Mouse (Mus musculus) kidney, embryonic 15.5 days (tissue): Measurements from ENCODE around the gene Polg2. TPM values are rescaled to one million over a fixed set of nuclear protein-coding genes. Genes with fewer than 3 reads are reported as not detected.
A peak's percentile ranks its signal among the peaks of the same experiment; 100 is the strongest.

Experiments
- ATAC-seq: fragments of 200-750 bp; cut with Nextera tagmentation; replicated peaks from 2 replicates; pipeline ENCODE4 v1.8.0; 2017; ENCODE audit warnings: moderate TSS enrichment; ENCODE audit not compliant: low FRiP score
- H3K27ac ChIP-seq: fragments of 300-500 bp; sonication (generic); 2 replicates; pipeline ENCODE4 v1.5.1; 2015; ENCODE audit warnings: mild to moderate bottlenecking, inconsistent platforms
- H3K27me3 ChIP-seq: fragments of 300-500 bp; sonication (generic); 2 replicates; pipeline ENCODE4 v1.6.1; 2015; ENCODE audit warnings: inconsistent platforms
- H3K36me3 ChIP-seq: fragments of 300-500 bp; sonication (generic); 2 replicates; pipeline ENCODE4 v1.6.1; 2015; ENCODE audit warnings: inconsistent platforms
- H3K4me1 ChIP-seq: fragments of 300-500 bp; sonication (generic); 2 replicates; pipeline ENCODE4 v1.6.1; 2015; ENCODE audit warnings: inconsistent platforms
- H3K4me2 ChIP-seq: fragments of 300-500 bp; sonication (generic); 2 replicates; pipeline ENCODE4 v1.6.1; 2015; ENCODE audit warnings: moderate library complexity, mild to moderate bottlenecking, inconsistent platforms
- H3K4me3 ChIP-seq: fragments of 300-500 bp; sonication (generic); replicated peaks from 2 replicates; pipeline ENCODE4 v1.5.1; 2015; ENCODE audit warnings: mild to moderate bottlenecking, inconsistent platforms
- H3K9ac ChIP-seq: fragments of 300-500 bp; sonication (generic); 2 replicates; pipeline ENCODE4 v1.6.1; 2015; ENCODE audit warnings: mild to moderate bottlenecking, inconsistent platforms
- H3K9me3 ChIP-seq: fragments of 300-500 bp; sonication (generic); replicated peaks from 2 replicates; pipeline ENCODE4 v1.6.1; 2016; ENCODE audit warnings: inconsistent platforms
- WGBS: fragments of 180-500 bp; shearing (Covaris S2); methylation state at CpG from one replicate; pipeline ENCODE4 v1.1.7; 2015; ENCODE audit warnings: mixed read lengths; 5-methylcytosine and 5-hydroxymethylcytosine counted together
- polyA plus RNA-seq: library from polyadenylated mRNA; unstranded; fragments of >200 nt; fragmentation: Nextera tagmentation; extraction: Ambion mirVana; gene quantifications from 2 replicates; pipeline ENCODE4 v1.2.1, GENCODE M21; 2015

Polg2 gene
- polyA plus RNA-seq = 10.2 and 12.1 TPM in 2 replicates

DNA sequence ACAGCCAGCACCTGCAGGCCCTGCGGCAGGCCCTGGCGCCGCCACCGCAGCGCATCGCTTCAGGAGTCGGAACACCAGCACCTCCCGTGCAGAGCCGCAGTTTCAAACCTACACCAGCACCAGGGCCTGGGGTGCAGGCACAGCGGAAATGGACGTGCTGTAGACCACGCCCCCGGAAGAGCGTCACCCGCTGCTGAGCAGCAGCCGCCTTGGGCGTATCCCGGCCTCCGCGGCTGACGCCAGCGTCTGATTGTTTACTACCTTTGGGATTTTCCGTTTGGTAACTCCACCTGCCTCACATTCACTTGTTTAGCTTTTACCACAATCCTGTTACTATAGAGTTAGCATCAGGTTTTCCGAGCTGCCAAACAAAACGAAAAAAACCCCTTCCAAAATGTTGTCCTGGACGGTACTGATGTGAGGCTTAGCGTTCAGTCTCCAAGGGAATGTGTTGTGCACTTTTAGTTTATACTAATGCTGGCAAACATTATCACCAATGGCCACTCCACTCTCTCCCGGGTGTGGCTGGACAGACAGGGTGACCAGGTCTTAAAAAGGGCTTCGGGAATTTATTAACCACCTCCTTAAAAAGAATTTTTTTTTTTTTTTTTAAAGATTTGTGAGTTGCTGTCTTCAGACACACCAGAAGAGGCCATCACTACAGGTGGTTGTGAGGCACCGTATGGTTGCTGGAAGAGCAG, at the start of gene Polg2:
Gene Polg2 (minus strand): TSS at position 150 of the 701 bp plus-strand sequence.
- H3K9ac ChIP-seq = peak within 1 kb of the TSS; percentile 92
- H3K9me3 ChIP-seq = no peaks in the 10 kb centered on the region
- H3K27ac ChIP-seq = peak within 1 kb of the TSS; percentile 99
- H3K4me3 ChIP-seq = peak within 1 kb of the TSS; percentile 89
- no peaks in the 10 kb centered on the region for H3K27me3 ChIP-seq
- H3K4me1 ChIP-seq = peaks cover 26% of the 10 kb centered on the region
- peaks cover 73% of the 10 kb centered on the region for H3K36me3 ChIP-seq
- ATAC-seq = peak; percentile 99
- peak within 1 kb of the TSS; percentile 82 for H3K4me2 ChIP-seq
- 2% methylated on average over 30 of the region's 30 CpGs for WGBS

DNA sequence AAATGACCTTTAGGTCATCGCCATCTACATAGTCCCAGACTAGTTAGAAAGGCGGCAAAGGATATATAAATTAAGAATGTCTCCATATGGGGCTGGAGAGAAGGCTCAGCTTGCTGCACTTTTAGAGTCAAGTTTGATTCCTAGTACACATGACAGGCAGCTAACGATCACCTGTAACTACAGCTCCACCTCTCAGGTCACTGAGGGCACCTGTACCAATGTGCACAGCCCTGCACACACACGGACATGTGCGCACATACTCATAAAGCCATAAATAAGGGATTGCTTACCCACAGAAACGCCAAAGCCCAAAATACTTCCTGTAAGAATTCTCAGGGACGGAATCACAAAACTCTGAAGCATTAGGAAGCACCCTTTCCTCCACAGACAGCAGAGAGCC, 48.7 kb upstream of the Polg2 start:
- ATAC-seq = no peak
- no peaks in the 10 kb centered on the region for H3K9me3 ChIP-seq
- no peak overlapping the region for H3K4me2 ChIP-seq
- no peak overlapping the region for H3K4me3 ChIP-seq
- peaks cover 80% of the 10 kb centered on the region for H3K36me3 ChIP-seq
- H3K27me3 ChIP-seq = no peaks in the 10 kb centered on the region
- no peak overlapping the region for H3K9ac ChIP-seq
- 91% methylated on average over 7 of the region's 7 CpGs for WGBS
- H3K4me1 ChIP-seq = no peaks in the 10 kb centered on the region
- H3K27ac ChIP-seq = no peak overlapping the region

DNA sequence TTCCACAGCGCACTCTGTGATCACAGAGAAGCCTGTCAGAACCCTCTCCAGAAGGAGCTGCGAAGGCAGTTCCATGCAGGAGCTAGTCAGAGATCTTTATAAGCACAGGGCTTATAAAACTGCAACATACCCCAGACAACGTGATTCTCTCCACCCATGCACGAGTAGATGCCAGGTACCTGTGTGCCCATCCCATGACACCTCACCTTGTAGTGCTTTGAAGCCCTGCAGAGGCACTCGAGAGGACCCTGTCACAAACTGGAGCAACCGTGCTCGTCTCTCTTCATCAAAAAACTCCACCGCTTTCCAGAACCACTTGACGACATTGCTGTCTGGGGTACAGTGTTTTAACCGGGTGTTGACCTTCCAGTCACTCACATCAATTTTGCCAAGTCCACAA, 45.1 kb upstream of the Polg2 start:
- Histone ChIP-seq H3K4me3 (no peak overlapping the region), H3K27ac (no peak overlapping the region), H3K4me1 (0 out of 2 replicates have a peak, but pooled peaks cover 3% of the 10 kb centered on the region), H3K36me3 (peaks cover 85% of the 10 kb centered on the region), H3K9ac (no peak overlapping the region), H3K27me3 (no peaks in the 10 kb centered on the region), H3K4me2 (no peak overlapping the region), H3K9me3 (no peaks in the 10 kb centered on the region)
- WGBS = 93% methylated on average over 10 of the region's 10 CpGs
- no peak for ATAC-seq

DNA sequence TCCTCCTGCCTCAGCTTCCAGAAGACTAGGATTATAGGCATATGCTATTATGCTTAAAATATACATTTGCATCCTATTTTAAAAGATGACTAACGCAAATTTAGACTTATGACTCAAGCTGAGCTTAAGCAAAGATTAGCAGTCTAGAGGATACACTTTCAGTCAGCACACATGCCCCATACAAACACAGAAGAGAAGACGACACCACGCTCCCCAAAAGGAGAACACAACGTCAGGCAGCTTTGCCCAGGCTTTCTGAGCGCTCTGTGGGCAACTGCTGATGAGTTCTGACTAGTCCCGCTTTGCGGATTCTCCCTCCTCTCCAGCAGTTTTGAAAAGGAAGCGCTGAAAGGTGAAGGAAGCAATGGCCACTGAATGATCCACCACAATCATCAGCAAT, 44.4 kb upstream of the Polg2 start:
- H3K4me2 ChIP-seq = no peak overlapping the region
- H3K9ac ChIP-seq = no peak overlapping the region
- no peaks in the 10 kb centered on the region for H3K9me3 ChIP-seq
- no peaks in the 10 kb centered on the region for H3K27me3 ChIP-seq
- no peak for ATAC-seq
- WGBS = 93% methylated on average over 8 of the region's 8 CpGs
- H3K27ac ChIP-seq = no peak overlapping the region
- H3K4me1 ChIP-seq = 0 out of 2 replicates have a peak, but pooled peaks cover 3% of the 10 kb centered on the region
- H3K36me3 ChIP-seq = peaks cover 87% of the 10 kb centered on the region
- H3K4me3 ChIP-seq = no peak overlapping the region

DNA sequence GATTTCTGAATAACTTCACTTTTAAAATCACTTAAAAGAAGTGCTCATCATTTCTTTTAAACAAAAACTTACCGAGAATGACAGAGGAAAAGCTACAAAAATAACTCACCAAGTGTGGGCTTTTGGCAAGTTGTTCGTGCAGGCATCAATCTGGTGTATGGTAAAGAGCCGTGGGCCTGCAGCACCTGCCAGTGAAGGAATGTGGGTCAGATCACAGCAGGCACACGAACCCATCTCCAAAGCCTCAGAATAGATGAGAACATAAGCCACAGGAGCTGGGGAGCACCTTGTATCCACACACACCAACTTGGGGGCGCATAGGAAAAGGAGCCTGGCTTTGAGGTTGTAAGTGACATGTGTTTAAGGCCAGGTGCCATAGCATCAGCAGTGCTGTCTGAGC, 43.6 kb upstream of the Polg2 start:
- Histone ChIP-seq H3K36me3 (peaks cover 86% of the 10 kb centered on the region), H3K4me2 (no peak overlapping the region), H3K9ac (no peak overlapping the region), H3K4me1 (0 out of 2 replicates have a peak, but pooled peaks cover 6% of the 10 kb centered on the region), H3K27ac (no peak overlapping the region), H3K9me3 (no peaks in the 10 kb centered on the region), H3K27me3 (no peaks in the 10 kb centered on the region), H3K4me3 (no peak overlapping the region)
- WGBS = 89% methylated on average over 5 of the region's 5 CpGs
- no peak for ATAC-seq

DNA sequence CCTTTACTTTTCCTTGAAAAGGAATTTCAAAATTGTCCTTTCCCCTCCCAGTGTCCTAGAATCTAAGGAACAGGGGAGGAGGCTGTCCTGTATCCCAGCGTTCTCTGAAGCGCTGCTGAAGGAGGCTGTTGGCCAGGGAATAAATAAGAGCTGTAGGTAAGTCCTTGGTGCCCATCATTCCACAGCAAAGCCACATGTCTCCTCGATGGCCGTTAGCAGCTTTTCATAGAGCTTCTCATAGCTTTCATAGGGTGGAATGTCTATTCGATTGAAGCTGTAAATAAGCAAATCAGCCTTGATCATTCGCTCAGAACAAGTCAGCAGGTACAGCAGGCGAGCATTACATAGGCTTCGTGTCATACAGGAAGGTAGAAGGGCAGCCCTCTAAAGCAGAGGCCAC, 43.2 kb upstream of the Polg2 start:
- 93% methylated on average over 8 of the region's 8 CpGs for WGBS
- Histone ChIP-seq H3K9ac (no peak overlapping the region), H3K4me3 (no peak overlapping the region), H3K4me2 (no peak overlapping the region), H3K27ac (no peak overlapping the region), H3K4me1 (0 out of 2 replicates have a peak, but pooled peaks cover 6% of the 10 kb centered on the region), H3K27me3 (no peaks in the 10 kb centered on the region), H3K9me3 (no peaks in the 10 kb centered on the region), H3K36me3 (peaks cover 86% of the 10 kb centered on the region)
- ATAC-seq = no peak

DNA sequence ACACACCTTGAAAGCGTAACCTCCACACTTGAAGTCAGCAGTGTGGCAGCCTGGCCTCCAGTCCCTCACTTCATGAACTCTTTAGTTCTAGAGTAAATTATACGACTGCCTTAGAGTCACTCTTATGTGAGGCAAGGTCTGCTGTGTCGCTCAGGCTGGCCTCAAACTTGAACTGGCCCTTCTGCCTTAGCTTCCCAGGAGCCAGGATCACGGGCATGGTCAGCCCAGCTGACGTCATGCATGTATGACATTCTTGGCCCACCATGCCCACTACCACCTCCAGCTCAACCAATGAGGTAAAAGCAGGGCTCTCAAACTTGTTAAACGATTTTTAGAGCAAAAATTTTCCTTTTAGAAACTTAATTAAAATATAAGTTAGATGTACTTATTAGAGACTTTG, 42.1 kb upstream of the Polg2 start:
- 78% methylated on average over 6 of the region's 6 CpGs for WGBS
- Histone ChIP-seq H3K36me3 (peaks cover 87% of the 10 kb centered on the region), H3K27me3 (no peaks in the 10 kb centered on the region), H3K4me1 (0 out of 2 replicates have a peak, but pooled peaks cover 6% of the 10 kb centered on the region), H3K4me3 (no peak overlapping the region), H3K9ac (no peak overlapping the region), H3K9me3 (no peaks in the 10 kb centered on the region), H3K27ac (peak overlapping the region; percentile 48; the same call in 1 of the 2 replicates), H3K4me2 (no peak overlapping the region)
- no peak for ATAC-seq

DNA sequence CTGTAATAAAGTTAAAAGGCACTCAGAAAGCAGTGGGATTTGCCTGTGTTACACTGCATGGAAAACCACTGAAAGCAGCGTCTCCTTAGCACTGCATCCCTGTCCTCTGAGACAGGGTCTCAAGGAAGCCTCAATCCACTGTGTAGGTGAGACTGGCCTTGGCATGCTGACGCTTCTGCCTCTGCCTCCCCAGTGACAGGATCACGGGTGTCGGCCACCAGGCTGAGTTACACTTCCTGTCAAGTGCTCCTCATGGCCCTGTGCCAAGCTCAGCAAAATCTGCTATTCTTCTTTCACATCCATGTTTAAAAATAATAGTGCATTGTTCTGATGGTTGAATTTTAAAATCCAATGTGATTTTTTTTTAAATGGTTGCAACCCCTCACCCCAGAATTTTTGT, 41.6 kb upstream of the Polg2 start:
- no peak for ATAC-seq
- H3K9me3 ChIP-seq = no peaks in the 10 kb centered on the region
- H3K9ac ChIP-seq = no peak overlapping the region
- H3K4me2 ChIP-seq = no peak overlapping the region
- peaks cover 86% of the 10 kb centered on the region for H3K36me3 ChIP-seq
- H3K27me3 ChIP-seq = no peaks in the 10 kb centered on the region
- 0 out of 2 replicates have a peak, but pooled peaks cover 6% of the 10 kb centered on the region for H3K4me1 ChIP-seq
- H3K27ac ChIP-seq = peak overlapping the region; percentile 48; the same call in 1 of the 2 replicates
- H3K4me3 ChIP-seq = no peak overlapping the region
- 45% methylated on average over 4 of the region's 4 CpGs for WGBS

DNA sequence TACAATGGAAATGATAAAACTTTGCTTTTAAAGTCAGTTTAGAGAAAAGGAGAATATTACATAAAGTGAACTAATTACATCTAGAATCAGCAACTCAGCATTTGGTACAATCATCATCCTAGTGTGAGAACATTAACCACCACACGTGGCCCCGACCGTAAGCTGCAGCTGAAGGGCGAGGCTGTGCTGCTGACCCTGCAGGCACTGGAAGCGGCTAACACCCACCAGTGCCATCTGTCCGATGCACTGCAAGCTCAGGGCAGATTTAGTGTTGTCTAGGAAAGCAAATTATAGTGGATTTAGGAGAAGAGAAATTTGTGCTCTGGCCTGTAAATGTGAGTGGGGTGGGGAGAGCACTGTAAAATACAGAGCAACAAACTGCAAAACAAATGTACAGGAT, 40.9 kb upstream of the Polg2 start:
- Histone ChIP-seq H3K9me3 (no peaks in the 10 kb centered on the region), H3K4me3 (no peak overlapping the region), H3K4me2 (no peak overlapping the region), H3K27me3 (no peaks in the 10 kb centered on the region), H3K27ac (no peak overlapping the region), H3K36me3 (peaks cover 88% of the 10 kb centered on the region), H3K4me1 (0 out of 2 replicates have a peak, but pooled peaks cover 6% of the 10 kb centered on the region), H3K9ac (no peak overlapping the region)
- ATAC-seq = no peak
- 68% methylated on average over 6 of the region's 6 CpGs for WGBS

DNA sequence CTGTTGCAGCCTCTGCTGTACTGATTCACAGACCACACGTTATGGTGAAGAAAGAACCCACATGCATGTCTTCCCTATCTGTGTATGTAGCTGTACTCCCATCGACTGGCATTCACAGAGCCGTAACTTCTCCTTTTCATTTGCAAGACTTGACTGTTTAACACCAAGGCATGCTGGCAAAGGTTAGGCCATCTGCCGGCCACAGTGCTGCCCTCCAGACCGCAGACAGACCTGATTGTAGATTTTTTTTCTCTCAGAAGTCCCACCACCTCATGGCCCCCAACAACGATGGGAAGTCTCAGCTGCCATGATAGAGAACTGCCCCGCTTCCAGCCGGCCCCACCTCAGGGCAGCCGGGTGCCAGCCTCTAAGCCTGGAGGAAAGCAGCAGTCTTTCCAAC, 40.3 kb upstream of the Polg2 start:
- no peaks in the 10 kb centered on the region for H3K9me3 ChIP-seq
- WGBS = 86% methylated on average over 9 of the region's 9 CpGs
- peaks cover 90% of the 10 kb centered on the region for H3K36me3 ChIP-seq
- H3K4me3 ChIP-seq = no peak overlapping the region
- ATAC-seq = no peak
- H3K27ac ChIP-seq = no peak overlapping the region
- H3K4me2 ChIP-seq = no peak overlapping the region
- no peak overlapping the region for H3K9ac ChIP-seq
- H3K4me1 ChIP-seq = 0 out of 2 replicates have a peak, but pooled peaks cover 10% of the 10 kb centered on the region
- no peaks in the 10 kb centered on the region for H3K27me3 ChIP-seq

DNA sequence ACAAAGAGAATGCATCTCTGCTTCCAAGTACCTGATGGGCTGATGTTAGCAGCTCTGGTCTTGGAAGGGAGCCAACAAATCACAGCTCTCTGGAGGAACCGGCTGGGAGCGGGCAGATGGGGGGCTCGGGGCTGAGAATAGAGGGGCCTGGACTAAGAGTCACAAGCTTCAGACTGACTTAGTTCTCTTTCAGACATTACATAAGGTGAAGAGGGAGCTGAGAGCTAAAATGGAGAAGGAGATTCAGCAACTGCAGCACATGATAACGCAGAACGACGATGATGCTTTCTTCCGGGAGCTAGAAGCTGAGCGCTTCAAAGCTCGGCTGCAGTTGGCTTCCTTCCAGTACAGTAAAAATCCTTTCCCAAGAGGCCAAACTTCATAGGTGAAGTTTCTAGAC, 39.0 kb upstream of the Polg2 start:
- 46% methylated on average over 9 of the region's 9 CpGs for WGBS
- ATAC-seq = no peak
- no peak overlapping the region for H3K4me2 ChIP-seq
- no peaks in the 10 kb centered on the region for H3K9me3 ChIP-seq
- H3K36me3 ChIP-seq = peaks cover 92% of the 10 kb centered on the region
- 0 out of 2 replicates have a peak, but pooled peaks cover 10% of the 10 kb centered on the region for H3K4me1 ChIP-seq
- H3K4me3 ChIP-seq = no peak overlapping the region
- no peak overlapping the region for H3K9ac ChIP-seq
- peak overlapping the region; percentile 25; the same call in 1 of the 2 replicates for H3K27ac ChIP-seq
- no peaks in the 10 kb centered on the region for H3K27me3 ChIP-seq

DNA sequence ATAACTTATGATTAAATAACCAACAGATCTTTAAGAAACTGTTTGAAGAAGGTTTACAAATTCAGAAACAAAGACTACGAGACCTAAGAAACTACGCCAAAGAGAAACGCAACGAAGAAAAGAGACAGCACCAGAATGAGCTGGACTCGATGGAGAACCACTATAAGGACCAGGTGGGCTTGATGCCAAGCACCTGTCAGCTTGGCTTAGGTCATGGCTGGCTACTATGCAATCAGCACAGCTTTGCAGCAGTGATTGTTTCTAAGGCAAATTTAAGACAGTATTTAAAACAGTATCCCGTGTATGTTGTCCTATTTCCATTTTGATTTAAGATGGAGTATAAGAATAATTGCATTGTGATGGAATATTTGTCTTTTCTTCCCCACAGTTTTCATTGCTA, 38.5 kb upstream of the Polg2 start:
- WGBS = 89% methylated on average over 6 of the region's 6 CpGs
- Histone ChIP-seq H3K4me2 (no peak overlapping the region), H3K9ac (no peak overlapping the region), H3K4me1 (0 out of 2 replicates have a peak, but pooled peaks cover 10% of the 10 kb centered on the region), H3K9me3 (no peaks in the 10 kb centered on the region), H3K36me3 (peaks cover 92% of the 10 kb centered on the region), H3K27me3 (no peaks in the 10 kb centered on the region), H3K27ac (no peak overlapping the region), H3K4me3 (no peak overlapping the region)
- no peak for ATAC-seq
